Mouse (Mus musculus) heart, adult 8-10 months (tissue): Measurements from ENCODE around the gene Aqp6. TPM values are rescaled to one million over a fixed set of nuclear protein-coding genes. Genes with fewer than 3 reads are reported as not detected.

ENCODE experiments used
- DNase-seq: peaks from one replicate; pipeline ENCODE4 v3.0.0; 2022; ENCODE audit warnings: low spot score
- total RNA-seq, 4 experiments: library from RNA; stranded (reverse); gene quantifications; 2 replicates each; pipeline ENCODE4 v1.2.4; 2022

Aqp6 gene
- total RNA-seq, result under 1 TPM in 2 of 4 experiments, not detected in 2; 0.17 to 0.41 TPM

GRCm38 (mm10) chr15:99600986-99601822, at the start of gene Aqp6:
Gene Aqp6, plus strand, starts transcription at chr15:99601400.
- no peak for DNase-seq

- DNase-seq, result no peak
Observed at GRCm38 (mm10) chr15:99553767-99554166, 47.4 kb upstream of the Aqp6 start.

- DNase-seq, result no peak
Observed at GRCm38 (mm10) chr15:99558947-99559346, 42.3 kb upstream of the Aqp6 start.

GRCm38 (mm10) chr15:99560246-99560645, 41.0 kb upstream of the Aqp6 start:
- DNase-seq, result no peak

- DNase-seq, result no peak
Observed at GRCm38 (mm10) chr15:99567371-99567770, 33.8 kb upstream of the Aqp6 start.

GRCm38 (mm10) chr15:99568682-99569081, 32.5 kb upstream of the Aqp6 start:
- DNase-seq, result no peak

GRCm38 (mm10) chr15:99569123-99569522, 32.1 kb upstream of the Aqp6 start:
- no peak for DNase-seq

- no peak for DNase-seq
Observed at GRCm38 (mm10) chr15:99578802-99579485, 22.3 kb upstream of the Aqp6 start, which contains the start of gene Aqp2. Gene Aqp2, plus strand, starts transcription at chr15:99579055.

GRCm38 (mm10) chr15:99583463-99584344, 17.5 kb upstream of the Aqp6 start:
- peak; percentile 4 for DNase-seq

- DNase-seq, result no peak
Observed at GRCm38 (mm10) chr15:99584407-99585202, 16.6 kb upstream of the Aqp6 start.

- DNase-seq, result no peak
Observed at GRCm38 (mm10) chr15:99585741-99586140, 15.5 kb upstream of the Aqp6 start.

GRCm38 (mm10) chr15:99586525-99586924, 14.7 kb upstream of the Aqp6 start:
- no peak for DNase-seq

GRCm38 (mm10) chr15:99589237-99589636, 12.0 kb upstream of the Aqp6 start:
- DNase-seq, result no peak

- no peak for DNase-seq
Observed at GRCm38 (mm10) chr15:99589704-99590103, 11.5 kb upstream of the Aqp6 start.

- no peak for DNase-seq
Observed at GRCm38 (mm10) chr15:99590429-99591084, 10.6 kb upstream of the Aqp6 start, which contains the start of gene Aqp5. Gene Aqp5, plus strand, starts transcription at chr15:99590782.

- DNase-seq, result no peak
Observed at GRCm38 (mm10) chr15:99592177-99592576, 9.0 kb upstream of the Aqp6 start.

- DNase-seq, result no peak
Observed at GRCm38 (mm10) chr15:99592877-99593276, 8.3 kb upstream of the Aqp6 start.

GRCm38 (mm10) chr15:99594951-99595350, 6.2 kb upstream of the Aqp6 start:
- DNase-seq, result no peak

- DNase-seq, result peak; percentile 71
Observed at GRCm38 (mm10) chr15:99596056-99596687, 5.0 kb upstream of the Aqp6 start.

GRCm38 (mm10) chr15:99596841-99597240, 4.4 kb upstream of the Aqp6 start:
- DNase-seq, result no peak
